Mouse (Mus musculus) heart, embryonic 14.5 days (tissue): ENCODE measurements around the gene Glb1l. TPM values are rescaled to one million over a fixed set of nuclear protein-coding genes. Genes with fewer than 3 reads are reported as not detected.
A peak's percentile ranks its signal among the peaks of the same experiment; 100 is the strongest.

ENCODE experiments used
- ATAC-seq: fragments of 200-750 bp; cut with Nextera tagmentation; 2 replicates; pipeline ENCODE4 v1.8.0; 2017; ENCODE audit warnings: low read depth, moderate TSS enrichment; ENCODE audit not compliant: insufficient number of reproducible peaks, insufficient read depth, low FRiP score
- H3K27ac ChIP-seq, 2 experiments: fragments of 200-500 bp in 1 of 2; fragments of 300-500 bp in 1 of 2; sonication (generic) in 1 of 2; replicated peaks in 1 of 2; 2 replicates each; pipeline ENCODE4 v1.5.1; 2012 to 2014; ENCODE audit warnings: low read depth in 2 of 2, low read length in 2 of 2, control low read depth in 1 of 2, mild to moderate bottlenecking in 1 of 2, mixed read lengths in 1 of 2; ENCODE audit not compliant: control insufficient read depth in 1 of 2, insufficient read depth in 1 of 2
- H3K27me3 ChIP-seq: fragments of 300-500 bp; sonication (generic); 2 replicates; pipeline ENCODE4 v1.6.1; 2014; ENCODE audit warnings: mild to moderate bottlenecking, low read length, control low read depth; ENCODE audit not compliant: control insufficient read depth, insufficient read depth
- H3K36me3 ChIP-seq: fragments of 300-500 bp; sonication (generic); 2 replicates; pipeline ENCODE4 v1.6.1; 2014; ENCODE audit warnings: mild to moderate bottlenecking, control low read depth, low read length, mixed read lengths; ENCODE audit not compliant: control insufficient read depth, insufficient read depth
- H3K4me1 ChIP-seq, 2 experiments: fragments of 200-500 bp in 1 of 2; fragments of 300-500 bp in 1 of 2; sonication (generic) in 1 of 2; 2 replicates each; pipeline ENCODE4 v1.6.1; 2012 to 2014; ENCODE audit warnings: low read length in 2 of 2, control low read depth in 1 of 2, mixed read lengths in 1 of 2; ENCODE audit not compliant: control insufficient read depth in 2 of 2, insufficient read depth in 2 of 2
- H3K4me2 ChIP-seq: fragments of 300-500 bp; sonication (generic); 2 replicates; pipeline ENCODE4 v1.6.1; 2014; ENCODE audit warnings: mild to moderate bottlenecking, low read length
- H3K4me3 ChIP-seq, 2 experiments: fragments of 200-500 bp in 1 of 2; fragments of 300-500 bp in 1 of 2; sonication (generic) in 1 of 2; 2 replicates each; pipeline ENCODE4 v1.5.1; 2012 to 2014; ENCODE audit warnings: low read length in 2 of 2, mild to moderate bottlenecking in 2 of 2, control low read depth in 1 of 2, low read depth in 1 of 2, moderate library complexity in 1 of 2; ENCODE audit not compliant: control insufficient read depth in 1 of 2, insufficient read depth in 1 of 2
- H3K9ac ChIP-seq: fragments of 300-500 bp; sonication (generic); 2 replicates; pipeline ENCODE4 v1.6.1; 2014; ENCODE audit warnings: mild to moderate bottlenecking, low read length
- H3K9me3 ChIP-seq: fragments of 300-500 bp; sonication (generic); 2 replicates; pipeline ENCODE4 v1.6.1; 2016; ENCODE audit warnings: low read length, control low read depth; ENCODE audit not compliant: control insufficient read depth
- WGBS: fragments of 180-500 bp; shearing (Covaris S2); extraction: QIAGEN DNeasy Blood & Tissue Kit; methylation state at CpG from one replicate; pipeline ENCODE4 v1.1.7; 2014; 5-methylcytosine and 5-hydroxymethylcytosine counted together
- polyA plus RNA-seq: library from polyadenylated mRNA; unstranded; fragments of >200 nt; fragmentation: Nextera tagmentation; extraction: Ambion mirVana; gene quantifications from 2 replicates; pipeline ENCODE4 v1.2.1, GENCODE M21; 2014

The Glb1l gene
- polyA plus RNA-seq, 1 experiment from 2014 or later = 8.4 TPM

- no peak for ATAC-seq
- no peak overlapping the region for H3K4me3 ChIP-seq
- no peaks in the 10 kb centered on the region for H3K9me3 ChIP-seq
- H3K9ac ChIP-seq = no peak overlapping the region
- H3K4me1 ChIP-seq = peaks cover 4 to 14% of the 10 kb centered on the region in 2 experiments; a peak in 3 of 4 replicates
- H3K4me2 ChIP-seq = no peak overlapping the region
- no peaks in the 10 kb centered on the region for H3K27me3 ChIP-seq
- no peak overlapping the region for H3K27ac ChIP-seq
- 77% methylated on average over 4 of the region's 4 CpGs for WGBS
- peaks cover 65% of the 10 kb centered on the region for H3K36me3 ChIP-seq
Measured at GRCm38 (mm10) chr1:75181377-75181870, 29.2 kb downstream of the Glb1l start.

DNA sequence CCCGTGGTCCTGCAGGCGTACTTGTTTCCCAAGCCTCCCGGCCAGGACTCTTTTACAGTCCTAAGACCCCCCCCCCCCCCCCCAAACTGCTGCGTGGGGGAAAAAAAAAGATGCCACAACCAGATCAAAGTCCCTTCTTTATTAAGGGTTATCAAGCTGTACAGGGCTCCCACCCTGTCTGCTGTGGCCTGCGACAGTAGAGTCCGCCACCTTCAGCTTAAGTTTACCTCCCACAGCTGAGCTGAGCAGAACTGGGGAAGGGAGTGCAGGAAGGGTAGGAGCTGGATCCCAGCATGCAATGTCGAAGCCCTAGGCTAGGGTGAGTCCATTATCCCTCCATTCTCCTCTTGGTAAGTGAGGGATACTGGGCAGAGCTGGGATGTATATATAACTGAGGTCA lies 29.9 kb downstream of the Glb1l start:
- Histone ChIP-seq H3K4me3 (peak overlapping the region in 1 of 2 experiments; percentile 62; a peak in 1 of 4 replicates), H3K4me1 (peaks cover 4 to 14% of the 10 kb centered on the region in 2 experiments; a peak in 3 of 4 replicates), H3K9ac (peak overlapping the region; percentile 52), H3K9me3 (no peaks in the 10 kb centered on the region), H3K36me3 (peaks cover 65% of the 10 kb centered on the region), H3K4me2 (peak overlapping the region; percentile 97), H3K27me3 (no peaks in the 10 kb centered on the region), H3K27ac (0 out of 4 replicates have a peak overlapping the region, but pooled peaks of 1 of the 2 experiments have one; percentile 9)
- WGBS = 22% methylated on average over 7 of the region's 7 CpGs
- ATAC-seq = no peak

GRCm38 (mm10) chr1:75180105-75180590 lies 30.5 kb downstream of the Glb1l start, which contains the start of gene Abcb6:
Gene Abcb6, minus strand, starts transcription at chr1:75180392.
- Histone ChIP-seq H3K9me3 (no peaks in the 10 kb centered on the region), H3K36me3 (peaks cover 64% of the 10 kb centered on the region), H3K27me3 (no peaks in the 10 kb centered on the region), H3K27ac (peak within 1 kb of the TSS in 1 of 2 experiments; percentile 35; a peak in 1 of 4 replicates), H3K4me1 (peaks cover 4 to 14% of the 10 kb centered on the region in 2 experiments; a peak in 3 of 4 replicates), H3K9ac (peak within 1 kb of the TSS; percentile 73), H3K4me3 (peak within 1 kb of the TSS; percentile 62 to 63), H3K4me2 (peak within 1 kb of the TSS; percentile 97)
- ATAC-seq = peak; percentile 82
- WGBS = under 1% methylated on average over 30 of the region's 31 CpGs

- Histone ChIP-seq H3K27ac (peak overlapping the region in 1 of 2 experiments; percentile 35; a peak in 1 of 4 replicates), H3K4me2 (peak overlapping the region; percentile 97), H3K4me3 (peak overlapping the region; percentile 62 to 63), H3K9ac (peak overlapping the region; percentile 73), H3K27me3 (no peaks in the 10 kb centered on the region), H3K36me3 (peaks cover 64% of the 10 kb centered on the region), H3K4me1 (peaks cover 4 to 14% of the 10 kb centered on the region in 2 experiments; a peak in 3 of 4 replicates), H3K9me3 (no peaks in the 10 kb centered on the region)
- peak; percentile 14; the same call in 1 of the 2 replicates for ATAC-seq
- WGBS = 7% methylated on average over 22 of the region's 23 CpGs
Measured at GRCm38 (mm10) chr1:75179334-75180104, 31.1 kb downstream of the Glb1l start.

DNA sequence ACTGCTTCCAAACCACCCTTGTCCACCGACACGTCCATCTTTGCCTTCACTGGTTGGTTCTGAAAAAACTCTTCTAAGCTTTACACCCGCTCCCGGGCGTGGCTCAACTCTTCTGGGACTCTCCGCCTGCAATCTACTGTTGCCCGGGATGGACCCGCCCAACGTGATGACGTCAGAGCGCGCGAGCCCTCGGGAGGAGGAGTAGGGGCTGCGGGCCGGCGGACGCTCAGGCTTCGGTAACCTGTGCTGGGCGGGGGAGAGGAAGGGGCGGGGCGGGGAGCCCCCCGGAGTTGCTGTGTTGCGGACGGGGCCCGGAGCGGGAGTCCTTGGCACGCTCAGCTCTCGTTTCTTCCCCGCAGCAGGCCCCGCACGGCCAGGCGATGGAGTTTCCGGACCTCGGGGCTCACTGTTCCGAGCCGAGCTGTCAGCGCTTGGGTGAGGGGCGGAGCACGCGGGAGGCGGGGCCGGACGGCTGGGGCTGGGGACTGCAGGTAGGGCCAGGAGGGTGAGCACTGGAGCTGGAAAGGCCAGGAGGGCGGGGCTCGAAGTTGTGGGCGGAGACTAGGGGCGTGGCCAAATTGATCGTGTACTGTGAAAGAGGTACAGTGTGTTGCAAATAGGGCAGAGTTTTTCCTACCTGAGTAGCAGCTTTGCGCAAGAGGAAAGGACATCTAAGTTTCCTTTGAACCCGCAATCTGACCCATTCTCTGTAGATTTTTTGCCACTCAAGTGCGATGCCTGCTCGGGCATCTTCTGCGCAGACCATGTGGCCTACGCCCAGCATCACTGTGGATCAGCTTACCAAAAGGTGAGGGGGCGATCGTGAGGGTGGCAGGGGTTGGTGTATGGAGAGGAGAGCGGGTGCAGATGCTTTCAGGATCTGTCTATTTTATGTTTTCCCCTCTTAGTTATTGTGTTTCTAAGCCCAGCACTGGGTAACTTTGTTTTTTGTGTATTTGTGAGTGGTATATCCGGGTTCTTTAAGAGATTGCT lies 41.8 kb downstream of the Glb1l start, which contains the start of gene Zfand2b:
TSS of gene Zfand2b (plus strand) at position 175 of the 993 bp plus-strand sequence.
- H3K9me3 ChIP-seq = no peaks in the 10 kb centered on the region
- H3K27ac ChIP-seq = peak within 1 kb of the TSS; percentile 58 to 83
- H3K27me3 ChIP-seq = no peaks in the 10 kb centered on the region
- peak within 1 kb of the TSS; percentile 81 for H3K9ac ChIP-seq
- WGBS = 1% methylated on average over 57 of the region's 59 CpGs
- ATAC-seq = peak; percentile 98
- peaks cover 5 to 9% of the 10 kb centered on the region in 2 experiments for H3K4me1 ChIP-seq
- peaks cover 41% of the 10 kb centered on the region for H3K36me3 ChIP-seq
- H3K4me3 ChIP-seq = peak within 1 kb of the TSS; percentile 75 to 83
- H3K4me2 ChIP-seq = peak within 1 kb of the TSS; percentile 77

DNA sequence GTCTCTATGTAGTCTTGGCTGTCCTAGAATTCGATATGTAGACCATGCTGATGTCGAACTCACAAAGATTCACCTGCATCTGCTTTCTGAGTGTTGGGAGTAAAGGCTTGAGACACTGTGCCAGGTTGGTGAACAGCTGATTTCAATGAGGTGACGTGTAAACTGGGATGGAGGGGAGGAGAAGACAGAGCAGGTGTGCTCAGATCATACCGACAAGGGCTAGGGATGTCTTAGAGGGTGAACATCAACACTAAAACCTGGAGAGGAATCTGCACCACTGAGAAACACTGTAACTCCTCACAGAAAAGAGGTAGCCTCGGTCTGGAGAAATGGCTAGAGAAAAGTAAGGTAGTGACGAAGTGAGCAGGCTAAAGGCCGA lies 42.5 kb downstream of the Glb1l start:
- H3K9ac ChIP-seq = peak overlapping the region; percentile 81
- ATAC-seq = 0 out of 2 replicates have a peak, but pooled peaks have one; percentile 6
- no peaks in the 10 kb centered on the region for H3K27me3 ChIP-seq
- H3K9me3 ChIP-seq = no peaks in the 10 kb centered on the region
- peaks cover 5 to 9% of the 10 kb centered on the region in 2 experiments for H3K4me1 ChIP-seq
- H3K36me3 ChIP-seq = peaks cover 34% of the 10 kb centered on the region
- H3K4me2 ChIP-seq = peak overlapping the region; percentile 77
- peak overlapping the region; percentile 58 to 83 for H3K27ac ChIP-seq
- 11% methylated on average over 7 of the region's 7 CpGs for WGBS
- H3K4me3 ChIP-seq = peak overlapping the region; percentile 51 to 83

GRCm38 (mm10) chr1:75160256-75160617 lies 50.4 kb downstream of the Glb1l start:
- 52% methylated on average over 4 of the region's 4 CpGs for WGBS
- ATAC-seq = no peak
- H3K9ac ChIP-seq = no peak overlapping the region
- H3K27me3 ChIP-seq = no peaks in the 10 kb centered on the region
- H3K4me3 ChIP-seq = no peak overlapping the region
- no peaks in the 10 kb centered on the region for H3K36me3 ChIP-seq
- H3K4me1 ChIP-seq = no peaks in the 10 kb centered on the region
- no peak overlapping the region for H3K4me2 ChIP-seq
- no peak overlapping the region for H3K27ac ChIP-seq
- no peaks in the 10 kb centered on the region for H3K9me3 ChIP-seq
